Mouse (Mus musculus) CH12F3 (cell line): ENCODE measurements around the gene Gm9112.
"Not testable (repeated sequence)": the region's sequence is repeated elsewhere in the genome, so short reads cannot be mapped to it uniquely, and the experiment has no call there.

ENCODE experiments used
- in situ Hi-C: fragments of 300-500 bp; cut with MboI; formaldehyde crosslinking; loops from 2 replicates; pipeline ENCODE4 v1.14.3; 2020; ENCODE audit warnings: low sequenced_read_pairs

Gene Gm9112

GRCm38 (mm10) chrX:102707535-102707934 lies at the start of gene Gm9112, which contains the start of gene Dmrtc1b:
Gene Gm9112 (minus strand): TSS chrX:102707635.
Gene Dmrtc1b (plus strand): TSS chrX:102707865.
- in situ Hi-C loops, result not testable (repeated sequence)

GRCm38 (mm10) chrX:102724226-102724625 lies 16.8 kb upstream of the Gm9112 start:
- in situ Hi-C loops, result not testable (repeated sequence)

DNA sequence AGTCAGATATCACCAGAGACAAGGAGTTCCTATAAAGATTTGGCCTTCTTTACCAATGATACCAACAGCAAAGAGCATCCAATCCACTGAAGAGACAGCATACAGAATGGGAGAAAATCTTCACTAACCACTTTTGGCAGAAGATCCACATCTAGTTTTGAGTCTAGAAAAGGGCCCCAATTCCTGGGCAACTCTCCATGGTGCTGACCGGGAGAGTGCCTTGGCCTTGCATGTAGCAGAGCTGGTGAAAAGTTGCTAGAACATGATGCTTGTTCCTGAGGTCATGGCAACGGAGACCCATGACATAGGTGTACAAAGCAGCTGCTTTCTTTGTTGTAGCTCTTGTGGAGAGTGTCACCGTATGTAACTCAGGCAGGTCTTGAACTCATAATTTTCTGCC lies 6.8 kb downstream of the Gm9112 start:
- in situ Hi-C loops, result not testable (repeated sequence)

DNA sequence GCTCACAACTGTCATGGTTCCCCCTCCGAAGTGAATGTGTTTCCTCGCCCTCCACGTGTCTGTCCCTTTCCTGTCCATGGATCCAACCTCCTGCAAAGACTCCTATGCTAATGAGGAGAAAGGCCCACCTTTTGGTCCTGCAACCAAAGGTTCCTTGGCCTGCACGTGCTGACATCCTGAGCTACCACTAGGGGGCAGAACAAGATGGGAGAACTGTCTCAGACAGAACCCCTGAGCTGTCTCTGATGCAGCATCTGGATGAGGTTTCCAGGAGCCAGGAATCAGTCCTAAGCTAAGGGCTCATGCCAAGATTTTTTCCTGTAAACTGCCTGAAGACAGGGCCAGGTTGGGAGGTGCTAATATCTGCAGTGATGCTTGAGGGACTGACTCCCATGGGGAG lies 18.2 kb downstream of the Gm9112 start:
- in situ Hi-C loops, result not testable (repeated sequence)

- in situ Hi-C loops, result not testable (repeated sequence)
Measured at GRCm38 (mm10) chrX:102686872-102687271, 20.6 kb downstream of the Gm9112 start, which contains the start of gene Gm3880. Gene Gm3880 (minus strand): TSS chrX:102686972.

DNA sequence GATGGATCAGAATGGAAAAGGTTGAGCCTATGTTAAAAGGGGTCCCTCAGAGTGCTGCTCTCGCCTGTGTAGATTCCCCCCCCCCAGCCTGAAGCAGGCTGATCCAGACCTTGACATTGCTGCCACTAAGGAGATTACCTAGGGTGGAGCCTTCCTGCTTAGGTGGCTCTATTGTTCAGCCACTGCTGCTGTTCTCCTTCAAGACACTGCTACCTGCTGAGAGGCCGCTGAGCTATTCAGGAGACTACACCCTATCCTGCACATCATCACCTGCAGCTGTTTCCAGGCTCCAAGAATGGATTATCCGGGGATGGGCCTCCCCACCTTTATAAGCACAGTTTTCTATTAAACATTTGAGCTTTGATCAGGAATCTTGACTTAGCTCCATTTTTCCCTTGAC lies 22.7 kb downstream of the Gm9112 start:
- in situ Hi-C loops, result not testable (repeated sequence)

GRCm38 (mm10) chrX:102666641-102667040 lies 40.8 kb downstream of the Gm9112 start:
- in situ Hi-C loops, result no loop called here

GRCm38 (mm10) chrX:102660712-102661111 lies 46.7 kb downstream of the Gm9112 start:
- in situ Hi-C loops, result no loop called here
